25 mouse cellular contexts compared by ENCODE assay signal in the genomic region with DNA sequence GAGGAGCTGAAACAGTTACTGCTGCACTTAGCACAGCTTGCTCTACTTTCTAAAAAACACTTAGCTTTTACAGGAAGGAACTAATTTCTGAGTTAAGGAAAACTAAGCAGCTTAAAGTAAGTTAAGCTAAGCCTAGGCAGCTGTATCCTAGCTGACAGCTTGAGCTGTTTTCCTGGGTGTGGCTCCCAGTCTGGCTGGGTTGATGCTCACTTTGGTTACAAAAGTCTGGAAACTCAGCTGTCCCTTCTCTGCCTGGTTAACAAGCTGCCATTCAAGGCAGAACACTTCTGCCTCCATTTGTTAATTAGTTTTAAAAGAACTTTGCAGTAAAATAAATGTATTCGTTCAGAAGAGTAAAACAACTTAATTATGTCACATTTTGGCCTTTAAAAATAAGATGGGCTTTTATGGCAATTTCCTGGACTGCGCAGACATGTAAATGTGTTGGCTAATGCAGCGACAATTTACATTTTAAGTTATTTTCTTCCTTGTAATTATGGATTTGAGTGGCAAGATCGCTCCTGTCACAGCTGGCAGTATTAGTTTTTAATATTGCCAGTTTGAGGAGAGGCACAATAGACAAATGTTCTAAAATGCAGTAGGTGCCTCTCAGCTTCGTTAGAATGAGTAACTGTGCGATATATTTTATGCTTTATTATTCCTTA.
DNase-seq lines count a peak whose midpoint lies in the region; ATAC-seq lines count a peak whose summit lies in the region.
"Had no signal": no experiment of that assay in that cellular context is flagged by ENCODE, and none has a peak within 500 bp of the region (broad histone marks: within the 10 kb centered on the region; RNA-seq: fewer than 3 reads in every experiment).

No protein-coding gene starts in this region.

- ATAC-seq in forebrain, embryonic 15.5 days (replicated peaks): peak; percentile 88
- ATAC-seq: hindbrain, postnatal 0 days; liver, postnatal 0 days; midbrain, embryonic 15.5 days; Patski had no signal

- H3K4me2 ChIP-seq in forebrain, embryonic 15.5 days (replicated peaks): no peak overlapping the region
- H3K4me2 ChIP-seq: limb, embryonic 15.5 days; midbrain, embryonic 15.5 days; neural tube, embryonic 15.5 days had no signal

- no peak overlapping the region for H3K9ac ChIP-seq in forebrain, embryonic 15.5 days (replicated peaks)
- H3K9ac ChIP-seq: limb, embryonic 15.5 days; liver, postnatal 0 days; midbrain, embryonic 15.5 days; neural tube, embryonic 15.5 days had no signal

- DNase-seq in right cerebral cortex, postnatal 4 days: peak; percentile 4
- no peak for DNase-seq in right cerebral cortex, adult 18-20 months
- peak; percentile 17 for DNase-seq in layer of hippocampus, adult 9-10 months (ENCODE audit: low spot score)
- peak; percentile 10 for DNase-seq in retina, embryonic 14.5 days (ENCODE audit: low spot score)
- no peak for DNase-seq in heart, adult 8-10 months (ENCODE audit: low spot score)
- no peak for DNase-seq in lung, postnatal 36 days
- DNase-seq in gastrocnemius, postnatal 4 days (ENCODE audit: low spot score in 2 of 2): no peak
- DNase-seq: adrenal gland, adult 8-10 months; cerebellum, adult 11 months; cerebellum, postnatal 10 days; embryo, embryonic 11 days; gastrocnemius, postnatal 14 days; heart, adult 2 months; kidney, adult 11 months; liver, postnatal 0 days; lung, postnatal 14 days; thymus, postnatal 14 days had no signal

- WGBS in forebrain, embryonic 15.5 days: 45% methylated on average over 6 of the region's 6 CpGs

- no peak overlapping the region for H3K27ac ChIP-seq in forebrain, embryonic 15.5 days (replicated peaks)
- H3K27ac ChIP-seq: heart, adult 2 months; hindbrain, embryonic 10.5 days; hindbrain, postnatal 0 days; limb, embryonic 15.5 days; midbrain, embryonic 15.5 days; neural tube, embryonic 15.5 days had no signal

- H3K36me3 ChIP-seq in forebrain, embryonic 15.5 days: no peaks in the 10 kb centered on the region
- H3K36me3 ChIP-seq: hindbrain, embryonic 10.5 days; limb, embryonic 15.5 days; midbrain, embryonic 15.5 days; neural tube, embryonic 15.5 days had no signal

- H3K4me1 ChIP-seq in forebrain, embryonic 15.5 days: peaks cover 11% of the 10 kb centered on the region
- H3K4me1 ChIP-seq: hindbrain, embryonic 10.5 days; limb, embryonic 15.5 days; megakaryocyte, embryonic 14.5 days; midbrain, embryonic 15.5 days; neural tube, embryonic 15.5 days had no signal

- H3K4me3 ChIP-seq in forebrain, embryonic 15.5 days: no peak overlapping the region
- H3K4me3 ChIP-seq: heart, adult 2 months; hindbrain, embryonic 10.5 days; limb, embryonic 15.5 days; megakaryocyte, embryonic 14.5 days; midbrain, embryonic 15.5 days; neural tube, embryonic 15.5 days had no signal

- no peaks in the 10 kb centered on the region for H3K27me3 ChIP-seq in forebrain, embryonic 15.5 days
- H3K27me3 ChIP-seq: limb, embryonic 15.5 days; megakaryocyte, embryonic 14.5 days; midbrain, embryonic 15.5 days; neural tube, embryonic 15.5 days had no signal

- no peaks in the 10 kb centered on the region for H3K9me3 ChIP-seq in forebrain, embryonic 15.5 days
- H3K9me3 ChIP-seq: hindbrain, embryonic 10.5 days; limb, embryonic 15.5 days; megakaryocyte, embryonic 14.5 days; midbrain, embryonic 15.5 days; neural tube, embryonic 15.5 days had no signal

Comparison
In these comparisons a context has a peak if more than half of its experiments do, and no peak if none do; other contexts are left out.
1. DNase-seq: peak in right cerebral cortex, postnatal 4 days (single experiment), layer of hippocampus, adult 9-10 months (single experiment) and retina, embryonic 14.5 days (single experiment); none in right cerebral cortex, adult 18-20 months (single experiment), heart, adult 8-10 months (single experiment), lung, postnatal 36 days (single experiment) and gastrocnemius, postnatal 4 days (0 of 2).